Mouse (Mus musculus) liver, embryonic 11.5 days (tissue): ENCODE results near the gene Rgs2. TPM values are rescaled to one million over a fixed set of nuclear protein-coding genes. Genes with fewer than 3 reads are reported as not detected.

Experiments
- ATAC-seq: fragments of 200-750 bp; cut with Nextera tagmentation; replicated peaks from 2 replicates; pipeline ENCODE4 v1.8.0; 2017; ENCODE audit warnings: moderate number of reproducible peaks, mild to moderate bottlenecking, moderate TSS enrichment, moderate library complexity; ENCODE audit not compliant: low FRiP score
- DNase-seq: peaks from one replicate; pipeline ENCODE4 v3.0.0-alpha.2; 2017; ENCODE audit warnings: low spot score
- H3K27ac ChIP-seq: fragments of 300-500 bp; sonication (generic); 2 replicates; pipeline ENCODE4 v1.5.1; 2014; ENCODE audit warnings: mild to moderate bottlenecking, low read depth, low read length, control low read depth
- H3K27me3 ChIP-seq: fragments of 300-500 bp; sonication (generic); replicated peaks from 2 replicates; pipeline ENCODE4 v1.6.1; 2014; ENCODE audit warnings: low read length, mixed read lengths; ENCODE audit not compliant: control insufficient read depth, insufficient read depth
- H3K36me3 ChIP-seq: fragments of 300-500 bp; sonication (generic); 2 replicates; pipeline ENCODE4 v1.6.1; 2014; ENCODE audit warnings: mild to moderate bottlenecking, low read length, moderate library complexity, mixed read lengths; ENCODE audit not compliant: control insufficient read depth, insufficient read depth
- H3K4me1 ChIP-seq: fragments of 300-500 bp; sonication (generic); replicated peaks from 2 replicates; pipeline ENCODE4 v1.6.1; 2014; ENCODE audit warnings: low read length, mixed read lengths; ENCODE audit not compliant: control insufficient read depth, insufficient read depth
- H3K4me2 ChIP-seq: fragments of 300-500 bp; sonication (generic); 2 replicates; pipeline ENCODE4 v1.6.1; 2014; ENCODE audit warnings: mild to moderate bottlenecking, control low read depth, moderate library complexity
- H3K4me3 ChIP-seq: fragments of 300-500 bp; sonication (generic); 2 replicates; pipeline ENCODE4 v1.5.1; 2014; ENCODE audit warnings: low read depth, low read length, control low read depth
- H3K9ac ChIP-seq: fragments of 300-500 bp; sonication (generic); 2 replicates; pipeline ENCODE4 v1.6.1; 2014; ENCODE audit warnings: low read depth, low read length, control low read depth
- H3K9me3 ChIP-seq: fragments of 300-500 bp; sonication (generic); 2 replicates; pipeline ENCODE4 v1.6.1; 2016; ENCODE audit warnings: low read length, inconsistent platforms, mixed read lengths; ENCODE audit not compliant: control insufficient read depth
- WGBS: fragments of 180-500 bp; shearing (Covaris S2); extraction: QIAGEN DNeasy Blood & Tissue Kit; methylation state at CpG from one replicate; pipeline ENCODE4 v1.1.7; 2014; 5-methylcytosine and 5-hydroxymethylcytosine counted together
- polyA plus RNA-seq: library from polyadenylated mRNA; unstranded; fragments of >200 nt; fragmentation: Nextera tagmentation; extraction: Ambion mirVana; gene quantifications from 2 replicates; pipeline ENCODE4 v1.2.1, GENCODE M21; 2014

Rgs2 gene
- polyA plus RNA-seq, 1 experiment from 2014 or later, result 16.7 TPM

DNA sequence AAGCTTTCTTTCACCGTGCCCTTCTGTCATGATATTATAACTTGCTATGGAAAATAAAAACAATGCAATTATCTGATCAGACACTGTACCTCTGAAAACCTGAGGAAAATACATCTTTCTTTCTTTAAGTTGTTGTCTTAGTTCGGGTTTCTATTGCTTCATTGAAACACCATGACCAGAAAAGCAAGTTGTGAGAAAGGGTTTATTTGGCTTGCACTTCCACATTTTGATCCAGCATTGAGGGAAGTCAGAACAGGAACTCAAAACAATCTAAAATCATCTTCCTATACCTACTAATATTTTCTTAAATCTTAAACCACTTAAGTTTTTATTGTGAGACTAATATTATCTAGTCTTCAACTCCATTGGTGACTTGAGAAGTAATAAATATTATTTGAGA is 11.4 kb downstream of the Rgs2 start:
- Histone ChIP-seq H3K4me1 (no peaks in the 10 kb centered on the region), H3K27ac (no peak overlapping the region), H3K9me3 (no peaks in the 10 kb centered on the region), H3K4me2 (no peak overlapping the region), H3K36me3 (no peaks in the 10 kb centered on the region), H3K27me3 (no peaks in the 10 kb centered on the region), H3K9ac (no peak overlapping the region), H3K4me3 (no peak overlapping the region)
- WGBS, result 58% methylated on average over 2 of the region's 2 CpGs
- DNase-seq (no peak), ATAC-seq (no peak)

DNA sequence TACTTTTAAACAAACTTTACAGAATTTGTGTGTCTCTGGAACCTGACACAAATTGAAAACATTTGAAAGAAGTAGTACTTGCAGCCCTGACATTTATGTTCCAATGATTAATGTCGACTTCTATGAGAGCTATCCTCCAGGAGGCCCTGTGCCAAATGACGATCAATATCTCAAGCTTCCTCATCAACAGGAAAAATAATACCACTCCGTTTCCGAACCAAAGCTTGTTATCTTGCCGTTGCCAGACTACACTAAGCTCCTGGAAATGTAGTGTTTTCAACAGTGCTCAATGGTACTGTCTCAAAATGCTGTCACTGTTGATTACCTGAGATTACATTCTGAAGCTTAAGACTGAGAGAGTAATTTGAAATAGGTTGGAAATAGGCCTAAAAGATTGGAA is 13.7 kb downstream of the Rgs2 start:
- no peak for DNase-seq
- no peaks in the 10 kb centered on the region for H3K9me3 ChIP-seq
- WGBS, result 43% methylated on average over 5 of the region's 5 CpGs
- H3K9ac ChIP-seq, result no peak overlapping the region
- H3K36me3 ChIP-seq, result no peaks in the 10 kb centered on the region
- no peak overlapping the region for H3K27ac ChIP-seq
- H3K4me2 ChIP-seq, result no peak overlapping the region
- no peak overlapping the region for H3K4me3 ChIP-seq
- no peaks in the 10 kb centered on the region for H3K4me1 ChIP-seq
- ATAC-seq, result no peak
- no peaks in the 10 kb centered on the region for H3K27me3 ChIP-seq

DNA sequence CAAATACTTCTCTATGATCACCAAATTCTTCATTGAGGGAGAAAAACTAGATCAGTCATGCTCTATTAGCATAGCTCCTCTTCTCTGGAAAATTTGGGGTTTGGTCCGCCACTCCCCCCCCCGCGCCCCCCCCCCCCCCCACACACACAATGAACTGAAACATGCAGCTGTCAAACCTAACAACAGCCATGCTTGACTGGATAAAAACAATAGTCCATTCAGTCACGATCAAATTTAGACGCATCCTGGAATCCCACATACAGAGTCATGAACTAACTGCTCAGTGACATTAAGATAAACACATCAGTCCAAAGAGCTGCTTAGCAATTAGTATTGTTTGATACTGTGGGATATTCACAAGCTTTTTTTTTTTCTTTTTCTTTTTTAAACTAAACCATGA is 14.2 kb downstream of the Rgs2 start:
- 59% methylated on average over 5 of the region's 5 CpGs for WGBS
- Histone ChIP-seq H3K4me1 (no peaks in the 10 kb centered on the region), H3K27ac (no peak overlapping the region), H3K9me3 (no peaks in the 10 kb centered on the region), H3K9ac (no peak overlapping the region), H3K36me3 (no peaks in the 10 kb centered on the region), H3K27me3 (no peaks in the 10 kb centered on the region), H3K4me3 (no peak overlapping the region), H3K4me2 (no peak overlapping the region)
- no peak for DNase-seq
- ATAC-seq, result no peak

DNA sequence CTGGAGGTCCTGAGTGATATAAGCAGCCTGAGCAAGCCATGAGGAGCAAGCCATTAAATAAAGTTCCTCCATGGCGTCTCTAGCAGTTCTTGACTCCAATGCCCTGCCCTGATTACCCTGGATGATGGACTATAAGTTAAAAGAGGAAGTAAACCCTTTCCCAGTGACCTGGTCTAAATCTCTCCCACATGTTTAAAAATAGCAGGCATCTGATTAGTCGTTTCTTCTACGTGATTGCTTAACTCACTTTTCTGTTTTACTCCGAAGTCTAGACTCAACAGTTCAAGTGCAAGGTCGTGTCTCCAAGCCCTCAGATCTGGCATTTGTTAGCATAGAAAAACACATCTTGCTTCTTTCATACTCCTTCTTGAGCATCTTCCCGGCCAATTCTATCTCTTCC is 15.2 kb downstream of the Rgs2 start:
- Histone ChIP-seq H3K4me2 (no peak overlapping the region), H3K27me3 (no peaks in the 10 kb centered on the region), H3K27ac (no peak overlapping the region), H3K4me1 (no peaks in the 10 kb centered on the region), H3K4me3 (no peak overlapping the region), H3K9ac (no peak overlapping the region), H3K36me3 (no peaks in the 10 kb centered on the region), H3K9me3 (no peaks in the 10 kb centered on the region)
- DNase-seq (no peak), ATAC-seq (no peak)
- WGBS, result 34% methylated on average over 6 of the region's 6 CpGs

DNA sequence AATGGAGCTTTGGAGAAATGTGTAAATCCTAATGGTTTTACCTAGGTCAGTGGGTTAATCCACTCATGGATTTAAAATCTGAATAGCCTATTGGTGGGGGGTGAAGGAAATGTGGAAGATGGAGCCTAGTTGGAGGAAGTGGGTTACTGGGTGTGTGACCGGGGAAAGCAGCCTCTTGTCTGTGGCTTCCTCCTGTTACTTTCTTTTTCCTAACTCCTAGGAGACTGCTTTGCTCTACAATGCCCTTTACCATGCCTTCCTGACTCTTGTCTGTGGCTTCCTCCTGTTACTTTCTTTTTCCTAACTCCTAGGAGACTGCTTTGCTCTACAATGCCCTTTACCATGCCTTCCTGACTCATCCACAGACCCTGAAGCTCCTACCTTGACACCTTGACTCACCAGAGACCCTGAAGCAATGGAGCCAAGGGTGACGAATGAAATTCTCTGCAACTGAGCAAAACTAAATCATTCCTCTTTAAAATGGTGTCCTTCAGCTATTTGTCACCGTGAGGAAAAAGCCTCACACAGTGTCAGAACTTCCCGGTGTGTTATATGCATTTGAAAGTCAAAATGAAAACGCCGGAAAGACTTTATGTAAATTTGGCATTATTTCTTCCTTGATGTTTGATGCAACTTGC is 18.9 kb downstream of the Rgs2 start:
- Histone ChIP-seq H3K27ac (no peak overlapping the region), H3K36me3 (no peaks in the 10 kb centered on the region), H3K4me2 (no peak overlapping the region), H3K9me3 (no peaks in the 10 kb centered on the region), H3K4me1 (no peaks in the 10 kb centered on the region), H3K9ac (no peak overlapping the region), H3K27me3 (no peaks in the 10 kb centered on the region), H3K4me3 (no peak overlapping the region)
- 67% methylated on average over 6 of the region's 6 CpGs for WGBS
- DNase-seq (no peak), ATAC-seq (no peak)

DNA sequence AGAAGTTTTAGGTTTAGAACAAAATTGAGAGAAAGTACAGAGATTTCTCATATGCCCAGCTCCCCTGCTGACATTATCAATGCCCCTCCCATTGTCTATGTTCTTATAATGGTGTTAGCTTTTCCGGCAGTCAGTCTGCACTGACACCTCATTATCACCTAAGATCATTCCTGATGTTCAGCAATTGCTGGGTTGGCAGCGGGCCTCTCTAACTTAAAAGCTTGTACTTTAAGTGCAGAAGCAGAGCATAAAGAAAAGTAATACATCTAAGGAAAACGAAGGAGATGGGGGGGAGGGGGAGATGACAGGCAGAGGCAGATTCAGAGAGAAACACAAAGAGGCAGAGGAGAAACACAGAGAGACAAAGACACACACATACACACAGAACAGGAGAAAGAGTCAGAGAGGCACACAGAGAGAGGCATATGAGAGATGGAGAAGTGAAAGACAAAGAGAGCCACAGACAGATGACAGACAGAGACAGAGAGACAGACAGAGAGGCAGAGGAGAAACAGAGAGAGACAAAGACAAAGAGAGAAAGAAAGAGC is 21.1 kb downstream of the Rgs2 start:
- Histone ChIP-seq H3K4me2 (no peak overlapping the region), H3K9me3 (no peaks in the 10 kb centered on the region), H3K36me3 (no peaks in the 10 kb centered on the region), H3K4me3 (no peak overlapping the region), H3K9ac (no peak overlapping the region), H3K27me3 (no peaks in the 10 kb centered on the region), H3K4me1 (no peaks in the 10 kb centered on the region), H3K27ac (no peak overlapping the region)
- WGBS, result 31% methylated on average over 3 of the region's 3 CpGs
- DNase-seq, result no peak
- ATAC-seq, result no peak

DNA sequence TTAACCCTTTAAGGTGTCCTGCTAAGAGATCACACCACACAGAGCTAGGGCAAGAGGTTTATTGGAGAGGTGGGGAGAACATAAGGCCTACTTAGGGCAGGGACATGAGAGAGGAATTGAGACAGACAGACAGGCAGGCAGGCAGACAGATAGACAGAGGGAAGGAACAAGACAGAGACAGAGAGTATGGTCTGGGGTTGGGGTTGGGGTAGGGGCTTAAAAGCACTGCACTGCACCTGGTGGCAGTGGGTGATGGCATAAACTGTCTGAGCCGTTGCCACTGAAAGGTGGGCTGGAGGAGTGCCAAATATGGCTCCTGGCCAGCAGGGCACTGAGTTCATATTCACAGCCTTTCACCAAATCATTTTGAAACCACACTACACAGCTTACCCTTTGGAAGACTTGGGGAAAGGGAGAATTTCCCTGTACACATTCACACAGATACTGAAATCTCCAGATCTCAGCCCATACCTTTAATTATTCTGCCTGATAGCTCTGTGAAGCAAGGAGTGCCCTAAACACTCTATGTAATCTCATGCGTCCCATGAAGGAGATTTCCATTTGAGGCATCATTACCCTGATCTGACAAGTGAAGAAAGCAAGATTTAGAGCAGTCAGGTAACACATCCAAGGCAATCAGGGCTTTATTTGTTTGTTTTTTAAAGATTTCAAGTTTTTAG is 21.7 kb downstream of the Rgs2 start:
- Histone ChIP-seq H3K27ac (no peak overlapping the region), H3K9ac (no peak overlapping the region), H3K4me2 (no peak overlapping the region), H3K9me3 (no peaks in the 10 kb centered on the region), H3K4me1 (no peaks in the 10 kb centered on the region), H3K27me3 (no peaks in the 10 kb centered on the region), H3K4me3 (no peak overlapping the region), H3K36me3 (no peaks in the 10 kb centered on the region)
- WGBS, result 56% methylated on average over 2 of the region's 2 CpGs
- ATAC-seq (no peak), DNase-seq (no peak)

DNA sequence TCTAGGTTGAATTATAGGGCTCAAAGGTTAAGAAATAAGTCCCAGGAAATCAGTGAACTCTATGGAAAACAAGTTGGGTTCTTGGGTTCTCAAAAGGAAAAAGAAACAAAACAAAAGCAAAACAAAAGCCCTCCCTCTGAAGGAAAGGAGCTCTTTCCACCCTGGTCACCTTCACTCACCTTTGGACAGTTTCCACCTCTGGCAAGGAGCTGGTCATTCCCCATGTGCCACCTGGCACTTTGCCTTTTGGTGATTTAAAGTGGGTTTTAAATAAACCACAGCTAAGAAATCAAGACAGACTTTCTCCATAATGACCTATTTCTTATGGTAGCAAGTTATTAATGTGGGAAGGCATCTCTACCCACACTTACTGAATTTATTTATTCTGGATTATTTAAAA is 23.1 kb downstream of the Rgs2 start:
- Histone ChIP-seq H3K27me3 (no peaks in the 10 kb centered on the region), H3K27ac (no peak overlapping the region), H3K4me2 (no peak overlapping the region), H3K36me3 (no peaks in the 10 kb centered on the region), H3K4me3 (no peak overlapping the region), H3K9ac (no peak overlapping the region), H3K4me1 (no peaks in the 10 kb centered on the region), H3K9me3 (no peaks in the 10 kb centered on the region)
- DNase-seq (no peak), ATAC-seq (no peak)

DNA sequence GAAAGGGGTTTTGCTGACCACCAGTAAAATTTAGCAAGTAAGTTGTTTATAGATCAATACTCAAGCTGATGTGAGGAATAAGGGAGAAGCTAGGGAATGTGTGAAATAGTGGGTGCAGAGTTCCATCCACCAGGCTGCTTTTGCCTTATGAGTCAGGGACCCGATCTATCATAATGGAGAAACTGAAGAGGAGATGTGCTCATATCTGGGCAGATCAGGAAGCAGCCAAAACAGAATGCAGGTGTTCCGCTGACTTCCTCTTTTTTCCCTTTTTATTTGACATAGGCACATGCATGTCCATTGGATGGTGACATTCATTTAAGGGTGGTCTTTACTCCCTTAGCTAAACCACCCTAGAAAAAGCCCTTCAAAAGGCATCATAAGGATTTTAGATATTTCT is 29.3 kb downstream of the Rgs2 start:
- no peak overlapping the region for H3K27ac ChIP-seq
- no peak overlapping the region for H3K9ac ChIP-seq
- 65% methylated on average over 2 of the region's 2 CpGs for WGBS
- no peaks in the 10 kb centered on the region for H3K4me1 ChIP-seq
- no peaks in the 10 kb centered on the region for H3K27me3 ChIP-seq
- H3K4me3 ChIP-seq, result no peak overlapping the region
- no peaks in the 10 kb centered on the region for H3K36me3 ChIP-seq
- ATAC-seq (no peak), DNase-seq (no peak)
- H3K4me2 ChIP-seq, result no peak overlapping the region
- no peaks in the 10 kb centered on the region for H3K9me3 ChIP-seq
